10 mouse cellular contexts compared by ENCODE assay signal in genomic region chr5:23919892-23920731, GRCm38 (mm10).
DNase-seq lines count a peak whose midpoint lies in the region; ATAC-seq and TF ChIP-seq lines count a peak whose summit lies in the region.
"Had no signal": no experiment of that assay in that cellular context is flagged by ENCODE, and none has a peak within 500 bp of the region (broad histone marks: within the 10 kb centered on the region; RNA-seq: fewer than 3 reads in every experiment).

No protein-coding gene starts in this region.

- no peak for DNase-seq in gastrocnemius, adult 2 months
- no peak for DNase-seq in gastrocnemius, postnatal 10 days
- DNase-seq in liver, embryonic 11.5 days (ENCODE audit: low spot score): no peak
- DNase-seq in lung, embryonic 14.5 days: peak; percentile 39
- DNase-seq in urinary bladder, postnatal 14 days (ENCODE audit: low spot score): no peak
- no peak for DNase-seq in urinary bladder, postnatal 4 days (ENCODE audit: low spot score in 2 of 2)
- DNase-seq: B cell, adult 2 months; gastrocnemius, postnatal 14 days had no signal

- H3K4me2 ChIP-seq in liver, embryonic 12.5 days: peak overlapping the region; percentile 19
- H3K4me2 ChIP-seq in liver, embryonic 11.5 days: no peak overlapping the region
- no peak overlapping the region for H3K4me2 ChIP-seq in heart, embryonic 11.5 days
- H3K4me2 ChIP-seq in lung, embryonic 14.5 days: peak overlapping the region; percentile 35; the same call in 1 of the 2 replicates

- H3K27me3 ChIP-seq in liver, embryonic 12.5 days (replicated peaks): no peaks in the 10 kb centered on the region; the same call in 1 of the 2 replicates
- H3K27me3 ChIP-seq in liver, embryonic 11.5 days (replicated peaks; ENCODE audit: control insufficient read depth, insufficient read depth, low read length): no peaks in the 10 kb centered on the region
- no peaks in the 10 kb centered on the region for H3K27me3 ChIP-seq in heart, embryonic 11.5 days (ENCODE audit: control insufficient read depth, insufficient read depth, low read length)
- no peaks in the 10 kb centered on the region for H3K27me3 ChIP-seq in lung, embryonic 14.5 days (ENCODE audit: insufficient read depth, low read length)

- intact Hi-C loops in gastrocnemius, adult 2 months (cut with DNase I): no loop called here

- H3K27ac ChIP-seq in gastrocnemius, adult 2 months: peak overlapping the region; percentile 63
- peak overlapping the region; percentile 46 for H3K27ac ChIP-seq in liver, embryonic 12.5 days
- no peak overlapping the region for H3K27ac ChIP-seq in liver, embryonic 11.5 days (ENCODE audit: low read depth, low read length)
- H3K27ac ChIP-seq in heart, embryonic 11.5 days (ENCODE audit: low read depth, low read length): 0 out of 2 replicates have a peak overlapping the region, but pooled peaks have one; percentile 46
- H3K27ac ChIP-seq in lung, embryonic 14.5 days (ENCODE audit: low read depth): peak overlapping the region; percentile 67; the same call in 1 of the 2 replicates

- H3K4me3 ChIP-seq in gastrocnemius, adult 2 months: no peak overlapping the region
- H3K4me3 ChIP-seq in liver, embryonic 12.5 days: peak overlapping the region; percentile 7; the same call in 1 of the 2 replicates
- H3K4me3 ChIP-seq in liver, embryonic 11.5 days (ENCODE audit: low read depth, low read length): no peak overlapping the region
- H3K4me3 ChIP-seq in heart, embryonic 11.5 days (ENCODE audit: low read depth, low read length): no peak overlapping the region
- H3K4me3 ChIP-seq in lung, embryonic 14.5 days (ENCODE audit: low read depth, low read length): no peak overlapping the region

- peak overlapping the region; percentile 36 for H3K9ac ChIP-seq in liver, embryonic 12.5 days
- H3K9ac ChIP-seq in liver, embryonic 11.5 days (ENCODE audit: low read depth, low read length): no peak overlapping the region
- H3K9ac ChIP-seq in heart, embryonic 11.5 days (ENCODE audit: low read depth, low read length): no peak overlapping the region; the same call in 1 of the 2 replicates
- H3K9ac ChIP-seq in lung, embryonic 14.5 days: no peak overlapping the region

- H3K36me3 ChIP-seq in liver, embryonic 12.5 days: no peaks in the 10 kb centered on the region; the same call in 1 of the 2 replicates
- H3K36me3 ChIP-seq in liver, embryonic 11.5 days (ENCODE audit: control insufficient read depth, insufficient read depth, low read length): no peaks in the 10 kb centered on the region
- no peaks in the 10 kb centered on the region for H3K36me3 ChIP-seq in heart, embryonic 11.5 days (ENCODE audit: control insufficient read depth, insufficient read depth, low read length)
- no peaks in the 10 kb centered on the region for H3K36me3 ChIP-seq in lung, embryonic 14.5 days (ENCODE audit: insufficient read depth)

- WGBS in liver, embryonic 12.5 days (ENCODE audit: insufficient replicate concordance): 75% methylated on average over 7 of the region's 7 CpGs
- WGBS in liver, embryonic 11.5 days: 79% methylated on average over 7 of the region's 7 CpGs
- WGBS in heart, embryonic 11.5 days (ENCODE audit: insufficient replicate concordance): 66% methylated on average over 7 of the region's 7 CpGs
- WGBS in lung, embryonic 14.5 days: 47% methylated on average over 7 of the region's 7 CpGs

- peaks cover 84% of the 10 kb centered on the region for H3K4me1 ChIP-seq in liver, embryonic 12.5 days
- peaks cover 20% of the 10 kb centered on the region for H3K4me1 ChIP-seq in liver, embryonic 11.5 days (replicated peaks; ENCODE audit: control insufficient read depth, insufficient read depth, low read length)
- peaks cover 16% of the 10 kb centered on the region for H3K4me1 ChIP-seq in heart, embryonic 11.5 days (ENCODE audit: control insufficient read depth, insufficient read depth, low read length)
- peaks cover 4% of the 10 kb centered on the region; the same call in 1 of the 2 replicates for H3K4me1 ChIP-seq in lung, embryonic 14.5 days (ENCODE audit: insufficient read depth)

- H3K9me3 ChIP-seq in liver, embryonic 12.5 days (replicated peaks): no peaks in the 10 kb centered on the region
- no peaks in the 10 kb centered on the region for H3K9me3 ChIP-seq in liver, embryonic 11.5 days (ENCODE audit: control insufficient read depth, low read length)
- H3K9me3 ChIP-seq in heart, embryonic 11.5 days (replicated peaks; ENCODE audit: control insufficient read depth, low read length): no peaks in the 10 kb centered on the region
- no peaks in the 10 kb centered on the region for H3K9me3 ChIP-seq in lung, embryonic 14.5 days (ENCODE audit: low read depth, low read length)

- ATAC-seq in liver, embryonic 12.5 days: no peak
- no peak for ATAC-seq in liver, embryonic 11.5 days (replicated peaks; ENCODE audit: low FRiP score)
- no peak for ATAC-seq in heart, embryonic 11.5 days (replicated peaks; ENCODE audit: insufficient number of reproducible peaks, low FRiP score, low TSS enrichment)
- ATAC-seq in lung, embryonic 14.5 days (ENCODE audit: insufficient read depth): peak; percentile 57; the same call in 1 of the 2 replicates

- no peak for TF ChIP-seq CTCF in gastrocnemius, adult 2 months (IDR thresholded peaks at IDR 0.05)
- TF ChIP-seq CTCF in lung, embryonic 14.5 days (IDR thresholded peaks at IDR 0.05; ENCODE audit: low read depth): no peak

Comparison
In these comparisons a context has a peak if more than half of its experiments do, and no peak if none do; other contexts are left out.
1. H3K4me2 ChIP-seq: peak in liver, embryonic 12.5 days (single experiment) and lung, embryonic 14.5 days (single experiment); none in liver, embryonic 11.5 days (single experiment) and heart, embryonic 11.5 days (single experiment).